Mouse (Mus musculus) heart, embryonic 13.5 days (tissue): ENCODE results near the gene Acot6. TPM values are rescaled to one million over a fixed set of nuclear protein-coding genes. Genes with fewer than 3 reads are reported as not detected.

ENCODE experiments used
- ATAC-seq: fragments of 200-750 bp; cut with Nextera tagmentation; 2 replicates; pipeline ENCODE4 v1.8.0; 2017; ENCODE audit warnings: moderate TSS enrichment; ENCODE audit not compliant: insufficient number of reproducible peaks, low FRiP score, low TSS enrichment; ENCODE audit errors: extremely low read depth
- H3K27ac ChIP-seq: fragments of 300-500 bp; sonication (generic); replicated peaks from 2 replicates; pipeline ENCODE4 v1.5.1; 2015; ENCODE audit warnings: moderate library complexity, mild to moderate bottlenecking, inconsistent platforms
- H3K27me3 ChIP-seq: fragments of 300-500 bp; sonication (generic); replicated peaks from 2 replicates; pipeline ENCODE4 v1.6.1; 2015; ENCODE audit warnings: mild to moderate bottlenecking, inconsistent platforms
- H3K36me3 ChIP-seq: fragments of 300-500 bp; sonication (generic); 2 replicates; pipeline ENCODE4 v1.6.1; 2015; ENCODE audit warnings: mild to moderate bottlenecking, inconsistent platforms
- H3K4me1 ChIP-seq: fragments of 300-500 bp; sonication (generic); 2 replicates; pipeline ENCODE4 v1.6.1; 2015; ENCODE audit warnings: inconsistent platforms
- H3K4me2 ChIP-seq: fragments of 300-500 bp; sonication (generic); 2 replicates; pipeline ENCODE4 v1.6.1; 2015; ENCODE audit warnings: inconsistent platforms, mild to moderate bottlenecking, moderate library complexity
- H3K4me3 ChIP-seq: fragments of 300-500 bp; sonication (generic); 2 replicates; pipeline ENCODE4 v1.5.1; 2015; ENCODE audit warnings: moderate library complexity, mild to moderate bottlenecking, inconsistent platforms
- H3K9ac ChIP-seq: fragments of 300-500 bp; sonication (generic); 2 replicates; pipeline ENCODE4 v1.6.1; 2015; ENCODE audit warnings: inconsistent platforms, mild to moderate bottlenecking, moderate library complexity
- H3K9me3 ChIP-seq: fragments of 300-500 bp; sonication (generic); 2 replicates; pipeline ENCODE4 v1.6.1; 2016; ENCODE audit warnings: inconsistent platforms
- WGBS: fragments of 180-500 bp; shearing (Covaris S2); methylation state at CpG from one replicate; pipeline ENCODE4 v1.1.7; 2015; ENCODE audit warnings: mixed read lengths; 5-methylcytosine and 5-hydroxymethylcytosine counted together
- polyA plus RNA-seq: library from polyadenylated mRNA; unstranded; fragments of >200 nt; fragmentation: Nextera tagmentation; extraction: Ambion mirVana; gene quantifications from 2 replicates; pipeline ENCODE4 v1.2.1, GENCODE M21; 2015

The Acot6 gene
- polyA plus RNA-seq, 1 experiment from 2014 or later, result 0.71 TPM

- Histone ChIP-seq H3K27me3 (no peaks in the 10 kb centered on the region), H3K27ac (peak overlapping the region; percentile 36; the same call in 1 of the 2 replicates), H3K9me3 (no peaks in the 10 kb centered on the region), H3K4me3 (no peak overlapping the region), H3K9ac (no peak overlapping the region), H3K4me1 (peaks cover 60% of the 10 kb centered on the region), H3K4me2 (no peak overlapping the region), H3K36me3 (peaks cover 87% of the 10 kb centered on the region)
- 41% methylated on average over 11 of the region's 11 CpGs for WGBS
- ATAC-seq, result no peak
These were observed 54.5 kb downstream of the Acot6 start for GRCm38 (mm10) chr12:84154786-84155522.

GRCm38 (mm10) chr12:84155523-84155871 lies 55.0 kb downstream of the Acot6 start:
- no peak for ATAC-seq
- Histone ChIP-seq H3K4me2 (no peak overlapping the region), H3K9me3 (no peaks in the 10 kb centered on the region), H3K4me3 (no peak overlapping the region), H3K4me1 (peaks cover 55% of the 10 kb centered on the region), H3K36me3 (peaks cover 90% of the 10 kb centered on the region), H3K9ac (no peak overlapping the region), H3K27me3 (no peaks in the 10 kb centered on the region), H3K27ac (peak overlapping the region; percentile 36; the same call in 1 of the 2 replicates)
- 54% methylated on average over 2 of the region's 2 CpGs for WGBS

- H3K36me3 ChIP-seq, result peaks cover 94% of the 10 kb centered on the region
- no peak overlapping the region for H3K9ac ChIP-seq
- H3K4me2 ChIP-seq, result no peak overlapping the region
- H3K27ac ChIP-seq, result no peak overlapping the region
- 93% methylated on average over 18 of the region's 18 CpGs for WGBS
- ATAC-seq, result no peak
- no peak overlapping the region for H3K4me3 ChIP-seq
- peaks cover 55% of the 10 kb centered on the region for H3K4me1 ChIP-seq
- H3K9me3 ChIP-seq, result no peaks in the 10 kb centered on the region
- H3K27me3 ChIP-seq, result no peaks in the 10 kb centered on the region
These were observed 55.8 kb downstream of the Acot6 start for GRCm38 (mm10) chr12:84156210-84156609.

GRCm38 (mm10) chr12:84158156-84158555 lies 57.7 kb downstream of the Acot6 start:
- H3K27me3 ChIP-seq, result no peaks in the 10 kb centered on the region
- H3K9ac ChIP-seq, result no peak overlapping the region
- no peaks in the 10 kb centered on the region for H3K9me3 ChIP-seq
- no peak overlapping the region for H3K4me3 ChIP-seq
- H3K36me3 ChIP-seq, result peaks cover 85% of the 10 kb centered on the region
- ATAC-seq, result no peak
- WGBS, result 58% methylated on average over 14 of the region's 14 CpGs
- H3K27ac ChIP-seq, result no peak overlapping the region
- no peak overlapping the region for H3K4me2 ChIP-seq
- H3K4me1 ChIP-seq, result peaks cover 41% of the 10 kb centered on the region

- H3K27ac ChIP-seq, result no peak overlapping the region
These were observed 60.0 kb downstream of the Acot6 start for GRCm38 (mm10) chr12:84160491-84160890.

More at GRCm38 (mm10) chr12:84160491-84160890, 60.0 kb downstream of the Acot6 start:
- Histone ChIP-seq H3K4me3 (no peak overlapping the region), H3K4me1 (peaks cover 34% of the 10 kb centered on the region), H3K4me2 (no peak overlapping the region), H3K9ac (no peak overlapping the region), H3K9me3 (no peaks in the 10 kb centered on the region), H3K27me3 (no peaks in the 10 kb centered on the region), H3K36me3 (peaks cover 79% of the 10 kb centered on the region)
- 88% methylated on average over 8 of the region's 8 CpGs for WGBS
- ATAC-seq, result no peak

Other genes with a start within 250 kb of the Acot6 start
- gene Numb, start 178.7 kb upstream of the Acot6 start, polyA plus RNA-seq, result 28.1 and 32.2 TPM in 2 replicates
- 8.3 and 8.7 TPM in 2 replicates for gene Riox1, start 150.0 kb upstream of the Acot6 start, polyA plus RNA-seq
- gene Heatr4, start 115.8 kb upstream of the Acot6 start, polyA plus RNA-seq, result not detected in 2 replicates
- 55.7 and 61.2 TPM in 2 replicates for gene Acot2, start 112.8 kb upstream of the Acot6 start, polyA plus RNA-seq
- gene Acot1, start 91.2 kb upstream of the Acot6 start, polyA plus RNA-seq, result 20.8 and 22.4 TPM in 2 replicates
- 0.19 and 0.66 TPM in 2 replicates for gene Acot4, start 62.3 kb upstream of the Acot6 start, polyA plus RNA-seq
- gene Gm49366, start 61.7 kb upstream of the Acot6 start, polyA plus RNA-seq, result not detected in 2 replicates
- gene Acot3, start 48.5 kb upstream of the Acot6 start, polyA plus RNA-seq, result 0.20 and 0.52 TPM in 2 replicates
- 0.14 TPM in 1 of 2 replicates, not detected in the other for gene Acot5, start 31.3 kb upstream of the Acot6 start, polyA plus RNA-seq
- gene Dnal1, start 13.7 kb downstream of the Acot6 start, polyA plus RNA-seq, result 2.2 and 2.6 TPM in 2 replicates
- gene Pnma1, start 47.8 kb downstream of the Acot6 start, polyA plus RNA-seq, result 0.48 and 0.65 TPM in 2 replicates
- 6.8 and 7.3 TPM in 2 replicates for gene Elmsan1, start 118.2 kb downstream of the Acot6 start, polyA plus RNA-seq
- gene Ptgr2, start 184.6 kb downstream of the Acot6 start, polyA plus RNA-seq, result 58.0 and 65.3 TPM in 2 replicates
- gene Zfp410, start 216.2 kb downstream of the Acot6 start, polyA plus RNA-seq, result 52.0 and 58.0 TPM in 2 replicates